Mouse (Mus musculus): ENCODE measurements around the gene Erc2. TPM values are rescaled to one million over a fixed set of nuclear protein-coding genes. Genes with fewer than 3 reads are reported as not detected.

Erc2 gene
- polyA plus RNA-seq, 1 experiment, result not detected

DNA sequence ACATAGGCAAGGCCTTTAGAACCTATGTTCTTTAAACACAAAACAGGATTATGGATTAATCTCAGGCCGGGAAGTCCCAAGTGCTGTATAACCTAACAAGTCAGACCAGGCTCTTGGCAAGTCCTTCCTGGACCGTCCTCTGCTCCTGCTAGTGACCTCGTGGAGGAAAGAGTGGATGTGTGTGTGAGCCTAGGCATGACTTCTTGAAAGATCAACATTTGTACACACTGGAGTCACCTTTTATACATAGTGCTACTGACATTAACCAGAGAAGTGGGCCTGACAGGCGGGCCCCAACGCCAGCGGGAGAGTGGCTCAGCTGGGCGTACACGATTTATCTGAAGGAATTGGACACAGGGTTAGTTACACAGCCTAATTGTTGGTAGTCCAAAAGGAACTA lies 504.6 kb downstream of the Erc2 start:
- Histone ChIP-seq H3K4me1 (ENCODE audit: control insufficient read depth, insufficient read depth, insufficient read length, low read length) (no peaks in the 10 kb centered on the region), H3K27ac (replicated peaks; ENCODE audit: low read depth, low read length) (no peak overlapping the region), H3K4me3 (ENCODE audit: insufficient read depth, low read depth, low read length) (no peak overlapping the region)

DNA sequence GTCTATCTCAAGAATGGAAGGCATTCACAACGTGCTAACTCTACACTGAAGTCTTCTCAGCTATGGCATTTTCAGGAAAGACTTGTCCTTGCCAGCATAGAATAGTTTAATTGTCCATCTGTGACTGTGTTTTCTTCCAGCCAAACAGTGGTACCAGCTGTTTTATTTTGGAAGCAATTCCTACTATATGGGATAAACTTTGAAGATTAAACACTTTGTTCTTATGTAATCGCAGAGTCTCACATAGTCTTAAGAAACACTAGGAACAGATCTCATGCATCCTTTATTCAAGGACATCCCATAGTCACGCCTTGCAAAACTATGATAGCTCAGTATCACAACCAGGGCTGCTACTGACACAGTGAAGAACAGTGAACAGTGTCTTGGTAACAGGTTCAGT lies 506.8 kb downstream of the Erc2 start:
- Histone ChIP-seq H3K27ac (replicated peaks; ENCODE audit: low read depth, low read length) (no peak overlapping the region), H3K4me3 (ENCODE audit: insufficient read depth, low read depth, low read length) (no peak overlapping the region), H3K4me1 (ENCODE audit: control insufficient read depth, insufficient read depth, insufficient read length, low read length) (no peaks in the 10 kb centered on the region)

DNA sequence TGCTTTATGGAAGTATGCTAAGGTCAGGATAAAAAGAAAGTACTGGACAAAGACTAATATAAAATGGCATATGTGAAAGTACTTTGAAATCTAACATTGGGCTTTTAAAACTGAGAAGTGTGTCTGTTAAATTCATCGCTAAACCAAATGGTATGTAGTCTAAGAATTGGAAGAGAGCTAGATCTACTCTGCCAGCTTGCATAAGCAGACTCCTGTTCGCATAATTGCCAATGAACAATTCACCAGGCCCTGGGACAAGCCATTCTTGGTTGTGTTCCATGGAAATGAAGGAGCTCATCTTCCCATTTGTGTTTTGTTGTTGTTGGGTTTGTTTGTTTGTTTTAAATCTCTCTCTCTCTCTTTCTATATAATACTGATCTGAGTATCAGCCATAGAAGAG lies 521.8 kb downstream of the Erc2 start:
- no peaks in the 10 kb centered on the region for H3K4me1 ChIP-seq (ENCODE audit: control insufficient read depth, insufficient read depth, insufficient read length, low read length)
- H3K4me3 ChIP-seq (ENCODE audit: insufficient read depth, low read depth, low read length), result no peak overlapping the region

DNA sequence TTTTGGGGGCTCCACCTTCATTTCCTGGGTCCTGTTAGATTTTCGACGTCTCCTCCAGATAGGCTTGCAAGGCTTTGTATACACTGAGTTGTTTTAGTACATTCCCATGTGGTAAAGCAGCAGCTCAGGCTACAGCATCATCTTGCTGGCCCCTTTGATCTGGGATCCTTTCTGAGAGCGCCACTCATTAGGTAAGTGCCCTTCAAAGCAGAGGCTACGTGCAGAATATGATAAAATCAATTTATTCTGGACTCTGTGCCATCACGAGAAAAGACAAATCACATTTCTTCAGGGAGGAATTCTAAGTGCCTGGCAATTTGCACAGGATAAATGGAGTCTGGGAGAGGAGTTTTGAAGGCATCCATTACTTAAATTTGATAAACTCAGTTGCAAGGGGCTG lies 525.0 kb downstream of the Erc2 start:
- H3K4me3 ChIP-seq (ENCODE audit: insufficient read depth, low read depth, low read length), result no peak overlapping the region
- H3K4me1 ChIP-seq (ENCODE audit: control insufficient read depth, insufficient read depth, insufficient read length, low read length), result no peaks in the 10 kb centered on the region
- H3K27ac ChIP-seq (replicated peaks; ENCODE audit: low read depth, low read length), result no peak overlapping the region

More for the DNA sequence above, 521.8 kb downstream of the Erc2 start:
- no peak overlapping the region for H3K27ac ChIP-seq (replicated peaks; ENCODE audit: low read depth, low read length)

DNA sequence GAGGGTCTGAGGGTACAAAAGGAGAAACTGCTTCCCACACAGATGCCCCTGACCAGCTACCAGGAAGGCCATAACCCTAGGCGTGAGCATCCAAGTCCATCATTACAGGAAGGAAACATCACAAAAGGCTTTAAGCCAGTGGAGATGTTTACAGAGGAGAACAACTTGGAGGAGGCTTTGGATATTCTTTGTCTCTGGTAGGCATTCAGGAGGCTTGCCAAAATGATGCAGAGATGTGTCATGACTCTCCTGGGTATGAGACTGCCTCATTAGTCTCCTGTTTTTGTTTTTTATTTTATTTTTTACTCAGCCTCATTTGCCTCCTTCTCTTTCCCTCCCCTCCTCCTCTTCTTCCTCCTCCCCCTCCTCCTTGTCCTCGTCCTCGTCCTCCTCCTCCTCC lies 528.7 kb downstream of the Erc2 start:
- no peak overlapping the region for H3K27ac ChIP-seq (replicated peaks; ENCODE audit: low read depth, low read length)
- no peak overlapping the region for H3K4me3 ChIP-seq (ENCODE audit: insufficient read depth, low read depth, low read length)
- H3K4me1 ChIP-seq (ENCODE audit: control insufficient read depth, insufficient read depth, insufficient read length, low read length), result no peaks in the 10 kb centered on the region; the same call in 1 of the 2 replicates

DNA sequence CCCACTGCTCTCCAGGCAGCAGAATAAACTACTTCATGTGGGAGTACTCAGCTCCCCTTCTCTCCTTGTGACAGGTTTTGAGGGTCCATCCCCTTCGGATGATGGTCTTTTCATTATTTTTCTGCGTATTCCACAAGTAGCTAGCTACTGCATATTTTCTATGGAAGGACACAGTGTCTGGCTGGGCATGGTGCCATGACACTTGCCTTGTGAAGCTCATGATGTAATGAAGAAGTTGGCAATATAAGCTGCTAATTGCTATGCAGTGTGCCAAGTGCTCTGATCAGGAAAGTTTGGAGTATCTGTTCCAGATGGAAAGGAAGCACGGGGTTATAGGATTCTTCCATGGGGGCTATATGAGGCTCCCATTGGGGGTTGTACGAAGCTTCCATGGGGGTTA lies 533.5 kb downstream of the Erc2 start:
- Histone ChIP-seq H3K4me1 (ENCODE audit: control insufficient read depth, insufficient read depth, insufficient read length, low read length) (no peaks in the 10 kb centered on the region; the same call in 1 of the 2 replicates), H3K4me3 (ENCODE audit: insufficient read depth, low read depth, low read length) (no peak overlapping the region), H3K27ac (replicated peaks; ENCODE audit: low read depth, low read length) (no peak overlapping the region)

DNA sequence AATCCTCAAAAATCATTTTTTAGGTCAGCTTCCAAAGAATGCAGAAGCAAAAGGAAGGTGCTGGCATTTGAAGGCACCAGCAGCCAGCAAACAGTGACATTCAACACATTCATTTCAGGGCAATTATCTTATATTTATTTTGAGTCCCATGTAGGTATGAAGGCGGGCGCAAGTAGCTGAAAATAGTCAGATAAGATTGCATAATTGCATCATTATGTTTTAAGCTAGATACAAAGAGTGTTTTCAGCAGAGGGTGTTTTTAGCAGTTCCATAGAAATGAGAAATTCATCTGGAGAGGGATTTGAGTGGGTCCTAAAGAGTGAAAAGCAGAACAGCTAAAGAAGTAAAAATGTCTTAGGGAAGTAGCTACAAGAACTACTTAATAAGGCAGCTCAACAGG lies 538.6 kb downstream of the Erc2 start:
- no peaks in the 10 kb centered on the region; the same call in 1 of the 2 replicates for H3K4me1 ChIP-seq (ENCODE audit: control insufficient read depth, insufficient read depth, insufficient read length, low read length)
- no peak overlapping the region for H3K4me3 ChIP-seq (ENCODE audit: insufficient read depth, low read depth, low read length)
- no peak overlapping the region for H3K27ac ChIP-seq (replicated peaks; ENCODE audit: low read depth, low read length)

DNA sequence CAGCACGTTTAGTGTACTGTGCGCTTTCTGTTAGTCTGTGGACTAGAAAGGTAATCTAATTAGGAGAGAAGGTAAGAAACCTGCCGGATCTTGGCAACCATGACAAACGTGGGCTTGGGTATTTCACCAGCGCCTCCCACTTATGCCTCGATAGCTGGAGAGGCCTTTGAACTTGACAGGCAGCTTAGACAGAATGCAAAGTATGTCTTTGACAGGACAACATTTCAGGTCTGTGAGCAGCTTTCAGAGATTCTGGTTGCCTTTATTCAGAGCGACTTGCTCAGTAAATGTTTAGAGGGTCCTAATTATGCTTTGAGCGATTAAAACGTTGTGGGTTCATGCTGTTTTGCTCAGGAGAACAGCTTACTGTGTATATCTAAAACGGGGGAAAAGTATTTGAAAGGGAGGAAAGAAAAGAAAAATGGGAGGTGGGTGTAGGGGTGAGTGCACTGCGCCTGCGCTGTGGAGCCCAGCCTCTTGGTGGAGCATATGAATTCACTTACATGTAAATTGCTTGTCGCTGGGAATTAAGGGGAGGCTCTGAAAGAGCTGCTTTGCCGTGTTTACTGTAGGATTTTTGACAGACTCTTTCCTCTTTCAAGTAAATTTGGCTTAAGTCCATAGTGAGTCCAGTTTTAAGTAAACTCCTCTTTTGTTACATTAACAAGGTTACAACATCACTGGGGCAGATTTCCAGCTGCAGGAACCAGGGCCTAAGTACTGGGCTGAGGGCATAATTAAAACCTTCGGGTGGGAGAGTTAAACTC lies 542.6 kb downstream of the Erc2 start:
- Histone ChIP-seq H3K4me1 (ENCODE audit: control insufficient read depth, insufficient read depth, insufficient read length, low read length) (no peaks in the 10 kb centered on the region), H3K27ac (replicated peaks; ENCODE audit: low read depth, low read length) (no peak overlapping the region), H3K4me3 (ENCODE audit: insufficient read depth, low read depth, low read length) (no peak overlapping the region)

DNA sequence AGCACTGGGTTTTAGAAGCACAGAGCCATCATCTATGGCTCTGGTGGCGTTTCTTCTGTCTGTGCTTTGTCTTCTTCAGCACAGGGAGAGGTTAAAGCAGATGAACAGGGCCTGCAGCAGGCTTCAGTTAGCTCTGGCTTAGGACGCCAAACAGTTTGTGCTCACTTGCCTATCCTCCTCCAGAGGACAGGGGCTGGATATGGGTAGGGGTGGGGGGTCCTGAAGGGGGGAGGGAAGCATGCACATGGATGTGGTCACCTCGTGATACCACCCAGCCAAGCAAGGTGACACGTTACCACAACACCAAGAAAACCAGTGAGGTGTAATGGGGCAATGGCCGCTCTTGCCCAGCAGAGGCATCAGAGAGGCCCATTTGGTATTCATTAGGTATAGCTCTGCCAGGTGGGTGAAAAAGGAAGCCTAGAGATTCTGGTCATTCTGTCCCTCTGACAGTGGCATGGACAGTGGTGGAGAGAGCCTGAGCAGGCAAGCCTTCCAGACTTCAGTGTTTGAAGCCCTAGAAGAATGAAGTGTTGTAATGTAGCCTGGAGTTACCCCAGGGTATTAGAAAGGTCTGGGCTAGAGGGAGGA lies 543.5 kb downstream of the Erc2 start:
- no peaks in the 10 kb centered on the region for H3K4me1 ChIP-seq (ENCODE audit: control insufficient read depth, insufficient read depth, insufficient read length, low read length)
- no peak overlapping the region for H3K4me3 ChIP-seq (ENCODE audit: insufficient read depth, low read depth, low read length)
- H3K27ac ChIP-seq (replicated peaks; ENCODE audit: low read depth, low read length), result no peak overlapping the region

DNA sequence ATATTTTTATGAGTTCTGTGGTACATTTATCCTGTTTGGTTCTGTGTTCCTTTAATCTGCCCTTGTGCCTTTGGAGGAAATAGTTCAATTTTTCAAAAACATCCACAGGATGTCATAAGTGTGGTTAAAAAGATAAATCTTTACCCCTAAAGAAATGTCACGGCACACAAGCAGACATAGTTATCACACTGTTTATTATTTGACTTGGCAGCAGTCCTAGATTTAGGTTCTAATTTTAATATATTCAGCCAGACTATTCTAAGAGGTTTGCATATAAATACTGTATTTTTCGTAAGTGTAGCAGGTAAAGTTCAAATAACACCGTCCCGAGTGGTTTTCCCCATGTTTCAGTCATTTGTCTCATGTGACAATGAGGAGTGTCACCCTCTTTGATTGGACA lies 548.5 kb downstream of the Erc2 start:
- Histone ChIP-seq H3K4me3 (ENCODE audit: insufficient read depth, low read depth, low read length) (no peak overlapping the region), H3K4me1 (ENCODE audit: control insufficient read depth, insufficient read depth, insufficient read length, low read length) (no peaks in the 10 kb centered on the region), H3K27ac (replicated peaks; ENCODE audit: low read depth, low read length) (no peak overlapping the region)

DNA sequence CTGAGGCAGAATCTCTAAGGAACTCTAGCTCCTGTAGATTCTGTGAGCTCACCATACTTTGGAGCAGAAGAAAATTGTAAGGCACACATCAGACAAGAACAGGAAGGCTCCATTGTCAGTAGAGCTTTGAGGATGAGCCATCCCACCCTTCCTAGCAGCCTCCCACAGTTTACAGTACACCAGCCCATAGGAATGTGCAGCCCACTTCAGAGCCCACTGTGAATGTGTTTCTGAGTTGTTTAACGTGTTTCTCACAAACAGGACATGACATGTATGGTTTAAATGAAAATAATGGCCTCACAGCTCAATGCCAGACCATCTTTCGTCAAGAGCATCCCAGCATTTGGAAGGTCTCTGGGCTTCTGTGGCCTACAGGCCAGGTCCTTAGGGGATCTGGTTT lies 549.1 kb downstream of the Erc2 start:
- Histone ChIP-seq H3K4me1 (ENCODE audit: control insufficient read depth, insufficient read depth, insufficient read length, low read length) (no peaks in the 10 kb centered on the region), H3K4me3 (ENCODE audit: insufficient read depth, low read depth, low read length) (no peak overlapping the region), H3K27ac (replicated peaks; ENCODE audit: low read depth, low read length) (no peak overlapping the region)

DNA sequence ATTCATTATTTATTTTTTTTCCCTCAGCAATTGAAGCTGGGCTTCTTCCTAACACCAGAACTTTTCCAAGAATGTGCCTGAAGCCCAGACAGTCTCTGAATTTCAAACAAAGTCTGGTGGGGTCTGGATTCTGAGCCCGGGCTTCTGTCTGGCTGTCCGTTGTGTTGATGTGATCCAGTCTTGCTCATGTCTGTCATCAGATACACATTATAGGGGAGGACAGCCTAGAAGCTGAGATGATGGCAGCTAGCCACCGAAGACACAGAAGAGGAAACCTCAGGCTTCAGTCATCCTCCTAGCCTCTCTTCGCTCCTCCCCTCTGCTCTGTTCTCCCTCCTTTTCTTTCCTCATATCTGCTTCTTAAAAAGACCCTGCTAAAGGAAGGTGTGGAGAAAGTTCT lies 551.5 kb downstream of the Erc2 start:
- Histone ChIP-seq H3K4me3 (ENCODE audit: insufficient read depth, low read depth, low read length) (no peak overlapping the region), H3K27ac (replicated peaks; ENCODE audit: low read depth, low read length) (no peak overlapping the region)

DNA sequence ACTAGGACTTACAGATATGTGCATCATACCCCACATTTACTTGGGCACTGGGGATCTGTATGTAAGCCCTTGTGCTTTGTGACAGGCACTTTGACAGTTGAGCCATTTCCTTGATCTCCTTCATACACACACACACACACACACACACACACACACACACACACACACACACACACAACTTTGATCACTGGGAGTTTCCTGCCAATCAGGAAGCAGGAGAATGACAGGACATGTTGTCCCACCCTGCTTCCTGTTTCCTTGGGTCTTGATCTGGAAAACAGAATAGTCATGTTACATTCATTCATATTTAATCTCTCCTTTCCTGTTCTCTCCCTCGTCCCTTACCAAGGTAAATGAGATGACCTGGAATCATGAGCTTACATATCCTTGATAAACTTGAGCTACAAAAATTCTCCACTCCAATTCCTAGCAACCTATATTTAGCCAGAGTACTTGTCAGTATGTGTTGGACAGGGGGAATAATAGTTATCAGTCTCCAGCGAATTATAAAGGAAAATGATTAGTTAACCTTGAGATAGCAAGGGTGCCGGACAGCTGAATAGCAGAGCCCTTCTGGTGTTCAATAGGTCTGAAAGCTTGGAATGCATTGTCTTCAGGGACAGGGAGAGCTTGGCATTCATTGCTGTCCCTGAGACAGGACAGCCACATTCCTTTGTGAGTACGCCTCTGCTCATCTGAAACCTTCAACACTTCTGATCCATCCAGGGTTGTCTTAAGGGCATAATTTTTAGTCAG lies 559.0 kb downstream of the Erc2 start:
- no peak overlapping the region for H3K4me3 ChIP-seq (ENCODE audit: insufficient read depth, low read depth, low read length)
- H3K27ac ChIP-seq (replicated peaks; ENCODE audit: low read depth, low read length), result no peak overlapping the region
- H3K4me1 ChIP-seq (ENCODE audit: control insufficient read depth, insufficient read depth, insufficient read length, low read length), result no peaks in the 10 kb centered on the region

More for the DNA sequence above, 551.5 kb downstream of the Erc2 start:
- no peaks in the 10 kb centered on the region for H3K4me1 ChIP-seq (ENCODE audit: control insufficient read depth, insufficient read depth, insufficient read length, low read length)

DNA sequence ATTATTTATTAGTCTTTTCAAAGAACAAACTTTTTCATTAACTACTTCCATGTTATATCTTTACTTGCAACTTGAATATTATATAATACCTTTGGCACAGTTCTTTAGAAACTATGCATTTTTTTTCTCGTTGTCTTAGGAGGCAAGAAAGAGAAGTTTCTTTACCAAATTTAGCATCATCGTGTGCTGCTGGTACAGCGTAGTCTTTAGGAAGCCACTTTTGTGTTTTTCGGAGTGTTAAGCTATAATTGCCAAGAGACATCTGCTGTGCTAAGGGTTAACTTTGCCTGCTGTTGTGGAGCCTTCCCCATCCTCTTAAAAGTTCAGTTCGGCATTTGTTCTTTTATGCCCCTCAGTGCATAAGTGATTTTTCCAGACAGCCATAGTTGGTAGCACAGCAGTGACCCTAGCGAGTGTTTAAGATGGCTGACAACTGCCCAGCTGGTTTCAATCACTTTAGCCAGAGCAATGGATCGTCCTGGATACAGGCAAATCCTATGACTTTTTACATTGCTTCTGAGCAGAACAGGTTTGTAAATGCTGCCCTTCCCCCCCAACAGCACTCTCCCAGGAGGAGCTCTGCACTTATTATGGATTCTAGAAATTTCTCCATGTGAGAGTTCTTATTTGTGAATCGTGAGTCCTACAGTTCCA lies 570.6 kb downstream of the Erc2 start:
- H3K27ac ChIP-seq (replicated peaks; ENCODE audit: low read depth, low read length), result no peak overlapping the region
- no peaks in the 10 kb centered on the region for H3K4me1 ChIP-seq (ENCODE audit: control insufficient read depth, insufficient read depth, insufficient read length, low read length)
- H3K4me3 ChIP-seq (ENCODE audit: insufficient read depth, low read depth, low read length), result no peak overlapping the region

DNA sequence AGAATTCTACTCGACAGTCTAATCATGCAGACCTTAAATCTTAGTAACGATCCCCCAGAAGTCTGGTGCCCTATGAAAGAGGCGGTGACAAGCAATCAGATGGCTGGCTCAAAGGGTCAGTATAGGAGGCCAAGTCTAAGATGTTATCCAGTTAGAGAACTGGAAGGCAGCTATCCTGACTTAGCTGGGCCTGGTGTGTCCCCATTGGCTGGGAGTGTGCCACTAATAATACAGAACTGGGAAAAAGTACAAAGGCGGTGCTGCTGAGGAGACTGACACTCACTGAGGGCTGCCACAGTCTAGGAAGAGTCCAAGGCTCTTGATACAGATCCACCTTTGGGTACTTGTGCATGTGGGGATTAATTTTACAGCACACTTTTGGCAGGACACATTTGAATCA lies 581.6 kb downstream of the Erc2 start:
- Histone ChIP-seq H3K4me1 (ENCODE audit: control insufficient read depth, insufficient read depth, insufficient read length, low read length) (no peaks in the 10 kb centered on the region), H3K27ac (replicated peaks; ENCODE audit: low read depth, low read length) (no peak overlapping the region), H3K4me3 (ENCODE audit: insufficient read depth, low read depth, low read length) (no peak overlapping the region)
